Mouse (Mus musculus) G1E (cell line): ENCODE measurements around the gene Znrd1as. TPM values are rescaled to one million over a fixed set of nuclear protein-coding genes. Genes with fewer than 3 reads are reported as not detected.
A peak's percentile ranks its signal among the peaks of the same experiment; 100 is the strongest.

Experiments used
- ATAC-seq: 2 replicates; pipeline ENCODE4 v1.8.0; 2016; ENCODE audit warnings: mild to moderate bottlenecking; ENCODE audit not compliant: insufficient number of reproducible peaks, poor library complexity, low FRiP score, severe bottlenecking; ENCODE audit errors: extremely low read depth
- DNase-seq: peaks from one replicate; pipeline ENCODE4 v3.0.0; 2012; ENCODE audit warnings: low spot score
- H3K27me3 ChIP-seq: 2 replicates; pipeline ENCODE4 v1.6.1; 2012; ENCODE audit warnings: mild to moderate bottlenecking, low read length, inconsistent platforms; ENCODE audit not compliant: insufficient read depth
- H3K36me3 ChIP-seq: replicated peaks from 2 replicates; pipeline ENCODE3; 2012; ENCODE audit warnings: mild to moderate bottlenecking, inconsistent platforms
- H3K4me1 ChIP-seq: 2 replicates; pipeline ENCODE4 v1.6.1; 2012; ENCODE audit warnings: low read depth, low read length, inconsistent platforms, mixed read lengths; ENCODE audit not compliant: insufficient read depth
- H3K4me3 ChIP-seq: 2 replicates; pipeline ENCODE4 v1.5.1; 2012; ENCODE audit warnings: low read depth, mild to moderate bottlenecking, inconsistent platforms, low read length, moderate library complexity, mixed read lengths
- H3K9me3 ChIP-seq: replicated peaks from 2 replicates; pipeline ENCODE4 v1.6.1; 2012; ENCODE audit warnings: inconsistent platforms
- CTCF ChIP-seq: IDR thresholded peaks from 2 replicates; pipeline ENCODE4 v1.5.1; 2012; ENCODE audit warnings: low read depth, low read length, inconsistent platforms, mixed read lengths
- GATA1 ChIP-seq: IDR thresholded peaks from 2 replicates; pipeline ENCODE4 v1.6.1; 2012; ENCODE audit warnings: borderline replicate concordance, low read length, inconsistent platforms, mixed read lengths
- GATA2 ChIP-seq: IDR thresholded peaks from 2 replicates; pipeline ENCODE4 v1.6.1; 2012; ENCODE audit warnings: low read depth, low read length, inconsistent platforms, borderline replicate concordance
- POLR2AphosphoS5 ChIP-seq: IDR thresholded peaks from 2 replicates; pipeline ENCODE4 v1.6.1; 2012; ENCODE audit warnings: low read depth, low read length, inconsistent platforms; ENCODE audit not compliant: insufficient replicate concordance
- TAL1 ChIP-seq: conservative IDR thresholded peaks from 2 replicates; pipeline ENCODE4 v1.6.1; 2012; ENCODE audit warnings: low read depth, low read length, inconsistent platforms, mixed read lengths
- polyA plus RNA-seq: library from polyadenylated mRNA; stranded (reverse); fragments of >175 nt; gene quantifications from 2 replicates; pipeline ENCODE4 v1.2.3, GENCODE M21; 2012
- total RNA-seq, 2 experiments: library from RNA; stranded (forward) in 1 of 2; stranded (reverse) in 1 of 2; fragments of 200-1000 nt in 1 of 2; fragments of >200 nt in 1 of 2; fragmentation: Nextera tagmentation in 1 of 2; gene quantifications; 2 replicates each; pipeline ENCODE4 v1.2.3; 2014 to 2017

Znrd1as gene
- total and polyA plus RNA-seq, 3 experiments, result 0.95 to 35.1 (median 17.3) TPM

GRCm38 (mm10) chr17:36958884-36959283 is 492 bp downstream of the Znrd1as start:
- DNase-seq, result no peak
- peaks cover 28% of the 10 kb centered on the region for H3K4me1 ChIP-seq
- ATAC-seq, result no peak
- H3K27me3 ChIP-seq, result no peaks in the 10 kb centered on the region
- no peaks in the 10 kb centered on the region for H3K9me3 ChIP-seq
- TF ChIP-seq TAL1 (no peak), GATA1 (no peak), POLR2AphosphoS5 (no peak), GATA2 (no peak), CTCF (no peak)
- peaks cover 26% of the 10 kb centered on the region for H3K36me3 ChIP-seq
- H3K4me3 ChIP-seq, result peak overlapping the region; percentile 77

- Histone ChIP-seq H3K36me3 (peaks cover 27% of the 10 kb centered on the region), H3K4me3 (no peak overlapping the region), H3K9me3 (no peaks in the 10 kb centered on the region), H3K27me3 (no peaks in the 10 kb centered on the region), H3K4me1 (peaks cover 28% of the 10 kb centered on the region)
- no peak for TF ChIP-seq POLR2AphosphoS5
- ATAC-seq, result no peak
- DNase-seq, result no peak
Observed at GRCm38 (mm10) chr17:36961125-36961524, 2.7 kb downstream of the Znrd1as start.

GRCm38 (mm10) chr17:36966875-36967274 is 8.5 kb downstream of the Znrd1as start:
- TF ChIP-seq CTCF, result no peak
- TF ChIP-seq GATA1, result no peak
- TF ChIP-seq POLR2AphosphoS5, result no peak
- TF ChIP-seq TAL1, result no peak
- no peak for TF ChIP-seq GATA2
- no peaks in the 10 kb centered on the region for H3K9me3 ChIP-seq
- DNase-seq (no peak), ATAC-seq (no peak)
- no peaks in the 10 kb centered on the region; the same call in 1 of the 2 replicates for H3K4me1 ChIP-seq
- H3K4me3 ChIP-seq, result no peak overlapping the region
- H3K27me3 ChIP-seq, result peaks cover 15% of the 10 kb centered on the region; the same call in 1 of the 2 replicates
- H3K36me3 ChIP-seq, result peaks cover 13% of the 10 kb centered on the region

- Histone ChIP-seq H3K27me3 (peaks cover 15% of the 10 kb centered on the region; the same call in 1 of the 2 replicates), H3K36me3 (peaks cover 4% of the 10 kb centered on the region), H3K4me1 (peaks cover 3% of the 10 kb centered on the region), H3K4me3 (no peak overlapping the region), H3K9me3 (no peaks in the 10 kb centered on the region)
- DNase-seq (no peak), ATAC-seq (no peak)
- TF ChIP-seq GATA1, result no peak
- no peak for TF ChIP-seq GATA2
- no peak for TF ChIP-seq CTCF
- TF ChIP-seq POLR2AphosphoS5, result no peak
- no peak for TF ChIP-seq TAL1
Observed at GRCm38 (mm10) chr17:36970316-36970890, 12.0 kb downstream of the Znrd1as start.

- Histone ChIP-seq H3K4me3 (no peak overlapping the region), H3K9me3 (no peaks in the 10 kb centered on the region), H3K36me3 (no peaks in the 10 kb centered on the region), H3K4me1 (peaks cover 3% of the 10 kb centered on the region), H3K27me3 (peaks cover 15% of the 10 kb centered on the region; the same call in 1 of the 2 replicates)
- no peak for TF ChIP-seq POLR2AphosphoS5
- TF ChIP-seq CTCF, result no peak
- no peak for ATAC-seq
- no peak for DNase-seq
Observed at GRCm38 (mm10) chr17:36971172-36971850, 12.9 kb downstream of the Znrd1as start.

- Histone ChIP-seq H3K4me3 (no peak overlapping the region), H3K27me3 (peaks cover 20% of the 10 kb centered on the region), H3K9me3 (no peaks in the 10 kb centered on the region), H3K36me3 (no peaks in the 10 kb centered on the region), H3K4me1 (peaks cover 3% of the 10 kb centered on the region)
- no peak for TF ChIP-seq CTCF
- no peak for TF ChIP-seq TAL1
- DNase-seq (no peak), ATAC-seq (no peak; the same call in 1 of the 2 replicates)
Observed at GRCm38 (mm10) chr17:36972791-36973190, 14.4 kb downstream of the Znrd1as start.
